Mouse (Mus musculus): ENCODE measurements around the gene Card11.

Gene Card11

DNA sequence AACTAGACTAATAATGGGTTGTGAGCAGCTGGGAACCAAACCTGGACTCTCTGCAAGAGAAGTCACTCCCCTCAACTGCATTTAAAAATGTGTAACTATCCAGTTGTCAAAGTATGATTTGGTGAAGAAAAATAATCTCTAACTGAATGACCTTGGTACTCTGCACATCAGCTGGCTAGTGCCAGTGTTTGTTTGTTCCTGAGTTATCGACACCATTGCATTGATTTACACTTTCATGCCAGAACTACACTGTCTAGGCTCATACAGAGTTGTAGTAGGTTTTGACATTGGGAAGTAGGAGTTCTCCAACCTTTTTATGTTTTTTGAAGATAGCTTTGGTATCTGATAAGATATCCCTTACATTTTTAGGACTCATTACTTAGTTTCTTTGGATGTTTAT is 81.9 kb downstream of the Card11 start:
- no peak for DNase-seq (ENCODE audit: low read depth)

DNA sequence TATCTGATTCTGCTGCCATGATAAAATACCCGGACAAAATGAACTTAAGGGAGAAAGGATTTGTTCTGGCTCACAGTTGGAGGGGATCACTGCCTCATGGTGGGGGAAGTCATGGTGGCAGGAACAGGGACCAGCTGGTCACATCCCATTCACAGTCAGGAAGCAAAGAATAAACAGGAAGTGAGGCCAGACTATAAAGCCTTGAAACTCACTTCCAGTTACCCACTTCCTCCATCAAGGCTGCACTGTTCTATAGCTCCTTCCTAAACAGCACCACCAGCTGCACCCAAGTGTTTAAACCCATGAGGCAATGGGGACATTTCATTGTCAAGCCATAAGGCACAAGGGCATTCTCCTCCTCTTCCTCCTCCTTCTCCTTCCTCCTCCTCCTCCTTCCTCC is 82.6 kb downstream of the Card11 start:
- DNase-seq (ENCODE audit: low read depth), result no peak

DNA sequence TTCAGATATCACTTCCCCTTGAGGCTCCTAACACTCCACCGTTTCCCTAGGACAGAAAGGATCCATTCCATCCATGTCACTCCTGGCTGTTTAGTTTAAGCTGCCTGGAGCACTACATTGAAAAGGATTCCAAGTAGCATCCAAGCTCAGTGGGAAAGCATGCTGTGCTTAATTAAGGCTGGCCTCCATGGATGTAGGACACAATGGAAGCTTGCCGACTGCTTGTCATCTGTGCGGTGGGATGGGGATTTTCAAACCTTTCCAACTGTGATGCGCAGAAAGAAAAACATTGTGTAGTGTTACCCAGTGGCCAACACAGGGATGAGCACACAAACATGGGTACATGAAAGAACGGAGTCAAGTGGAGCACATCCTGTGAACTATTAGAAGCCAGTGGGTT is 89.5 kb downstream of the Card11 start:
- no peak for DNase-seq (ENCODE audit: low read depth)

DNA sequence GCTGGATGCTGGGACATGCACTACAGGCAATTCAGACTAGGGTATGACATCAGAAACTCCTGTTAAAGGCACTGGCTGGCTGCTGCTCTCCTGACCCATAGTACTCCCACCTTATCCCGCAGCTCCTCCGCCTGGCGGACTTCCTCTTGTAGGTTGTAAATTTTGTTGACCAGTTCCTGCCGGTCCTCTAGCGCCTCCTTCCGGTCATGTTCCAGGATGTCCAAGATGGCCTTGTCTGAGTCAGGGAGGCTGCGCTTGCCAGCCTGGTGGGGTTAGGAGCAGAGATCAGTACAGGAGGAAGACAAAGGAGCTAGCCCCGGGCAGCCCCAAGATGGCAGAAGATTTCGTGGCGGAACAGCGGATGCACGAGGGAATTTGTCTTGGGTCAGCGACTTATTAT is 99.5 kb downstream of the Card11 start:
- no peak for DNase-seq (ENCODE audit: low read depth)

DNA sequence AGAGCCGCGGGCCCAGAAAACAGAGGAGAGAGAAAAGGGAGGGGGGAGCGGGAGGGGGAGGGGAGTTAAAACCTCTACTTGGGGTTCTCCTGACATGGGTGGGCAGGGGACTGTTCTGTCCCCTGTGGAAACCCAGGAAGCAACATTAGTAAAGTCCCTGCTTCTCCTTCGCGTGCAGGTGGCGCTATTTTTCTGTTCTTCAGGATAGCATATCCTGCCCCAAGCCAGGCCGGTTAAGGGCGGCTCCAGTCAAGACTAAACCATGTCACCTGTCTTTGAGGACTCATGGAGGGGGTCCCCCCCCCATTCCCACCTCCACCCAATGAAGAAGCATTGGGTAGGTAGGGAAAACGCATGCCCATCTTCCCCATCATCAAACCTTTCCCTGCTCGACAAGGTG is 109.3 kb downstream of the Card11 start:
- no peak for DNase-seq (ENCODE audit: low read depth)

DNA sequence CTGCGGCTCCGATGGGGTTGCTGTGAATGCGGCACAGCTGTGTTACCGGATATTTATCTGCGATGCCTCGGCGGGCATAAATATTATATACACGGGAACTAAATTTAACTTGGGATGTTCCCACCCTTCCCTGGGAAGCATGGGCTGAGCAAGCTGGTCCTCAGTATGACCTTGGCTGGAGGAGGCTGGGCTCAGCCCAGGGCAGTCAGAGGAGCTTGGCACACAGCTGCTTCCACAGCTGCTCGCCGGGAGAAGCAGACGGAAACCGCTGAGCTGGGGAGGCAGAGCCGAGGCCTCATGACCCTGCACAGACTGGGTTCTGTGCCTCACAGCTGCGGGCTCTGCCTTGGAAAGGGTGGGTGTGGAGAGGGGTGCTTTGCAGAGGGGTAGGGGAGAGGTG is 110.3 kb downstream of the Card11 start:
- no peak for DNase-seq (ENCODE audit: low read depth)

DNA sequence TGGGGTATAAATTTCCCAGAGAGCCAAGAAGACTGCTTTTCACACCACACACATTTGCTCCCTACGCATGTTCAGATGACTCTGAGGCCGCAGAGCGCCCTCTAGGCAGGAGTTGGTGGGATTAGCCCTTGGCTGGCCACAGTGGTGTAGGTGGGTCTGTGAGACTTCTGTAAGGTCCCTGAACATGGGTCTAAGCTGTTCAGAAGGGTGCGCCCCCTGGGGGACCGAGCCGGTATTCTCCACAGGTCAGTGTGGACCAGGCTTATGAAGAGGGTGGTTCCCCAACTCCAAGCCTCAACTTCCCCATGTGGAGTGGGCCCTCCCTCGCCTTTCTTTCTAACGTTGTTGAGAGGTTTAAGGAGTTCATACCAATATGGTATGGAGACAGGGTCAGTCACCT is 110.8 kb downstream of the Card11 start:
- DNase-seq (ENCODE audit: low read depth), result peak; percentile 11

DNA sequence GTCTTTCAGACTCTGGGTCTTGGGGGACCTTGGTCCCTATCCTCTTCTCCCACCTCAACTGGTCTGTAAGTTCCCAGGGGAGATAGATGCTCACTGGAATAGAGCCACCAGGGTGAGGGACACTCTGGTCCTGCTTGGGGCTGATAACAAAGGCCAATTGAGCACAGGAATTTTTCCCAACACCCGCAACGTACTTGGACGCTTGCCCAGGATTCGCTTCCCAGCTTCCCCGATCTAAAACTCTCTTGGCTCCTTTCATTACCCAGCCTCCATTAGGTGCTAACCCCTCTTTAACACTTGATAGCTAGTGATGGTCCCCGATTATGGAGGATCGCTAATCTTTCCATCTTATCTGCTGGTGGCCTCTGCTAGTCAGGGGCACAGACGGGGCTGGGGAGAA is 112.5 kb downstream of the Card11 start:
- DNase-seq (ENCODE audit: low read depth), result no peak

DNA sequence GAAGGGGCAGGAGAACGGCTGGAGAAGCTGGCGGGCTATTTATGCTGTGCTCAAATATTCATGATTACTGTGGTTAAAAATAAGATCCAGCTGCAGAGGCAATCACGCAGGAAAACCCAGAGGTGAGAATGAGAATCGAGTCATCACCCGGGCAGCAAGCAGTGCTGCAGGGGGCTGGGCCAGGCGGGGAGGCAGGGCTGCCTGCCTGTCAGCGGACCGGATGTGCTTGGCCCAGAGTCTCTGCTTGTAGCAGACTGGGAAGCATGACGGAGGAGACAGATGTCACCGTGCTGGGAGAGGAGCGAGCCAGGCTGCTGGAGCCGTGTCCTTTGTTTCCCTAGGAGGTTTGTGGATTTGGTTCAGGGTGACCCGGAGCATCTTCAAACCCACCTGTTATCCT is 115.4 kb downstream of the Card11 start:
- DNase-seq (ENCODE audit: low read depth), result no peak

DNA sequence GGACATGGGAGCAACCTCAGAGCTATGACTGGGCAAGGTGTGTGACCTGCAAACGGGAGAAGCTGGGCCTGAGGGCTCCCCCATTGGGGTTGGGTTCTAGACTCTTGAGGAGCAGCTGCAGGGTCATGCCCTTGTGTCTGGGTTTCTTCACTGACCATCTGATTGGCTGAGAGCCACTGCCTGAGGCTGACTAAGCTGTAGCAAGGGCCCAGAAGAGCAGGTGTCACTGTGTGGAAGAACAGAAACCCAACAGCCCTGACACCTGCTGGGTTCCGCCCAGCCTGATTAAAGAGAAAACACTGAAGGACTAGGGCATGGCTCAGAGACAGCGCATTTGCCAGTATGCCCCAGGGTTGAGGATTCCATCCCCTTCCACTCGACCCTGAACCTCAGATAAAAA is 118.0 kb downstream of the Card11 start:
- no peak for DNase-seq (ENCODE audit: low read depth)

DNA sequence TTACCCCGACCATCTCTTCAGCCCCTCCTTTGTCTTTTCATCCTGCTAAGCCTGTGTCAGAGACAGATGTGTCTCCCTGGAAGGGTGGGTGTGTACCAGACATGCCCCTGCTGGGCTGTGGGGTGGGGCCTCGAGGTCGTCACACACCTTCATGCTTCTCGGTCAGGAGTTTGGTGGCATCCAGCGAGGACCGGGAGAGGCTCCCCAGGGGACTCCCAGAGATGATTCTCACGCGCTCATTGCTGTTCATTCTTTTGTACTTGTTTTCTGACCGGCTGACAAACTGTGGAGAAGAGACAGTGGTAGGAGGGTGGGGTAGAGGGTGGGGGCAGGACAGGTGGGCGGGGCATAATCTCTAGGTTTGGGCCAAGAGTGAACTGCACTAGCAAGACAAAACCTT is 120.2 kb downstream of the Card11 start:
- DNase-seq (ENCODE audit: low read depth), result no peak

DNA sequence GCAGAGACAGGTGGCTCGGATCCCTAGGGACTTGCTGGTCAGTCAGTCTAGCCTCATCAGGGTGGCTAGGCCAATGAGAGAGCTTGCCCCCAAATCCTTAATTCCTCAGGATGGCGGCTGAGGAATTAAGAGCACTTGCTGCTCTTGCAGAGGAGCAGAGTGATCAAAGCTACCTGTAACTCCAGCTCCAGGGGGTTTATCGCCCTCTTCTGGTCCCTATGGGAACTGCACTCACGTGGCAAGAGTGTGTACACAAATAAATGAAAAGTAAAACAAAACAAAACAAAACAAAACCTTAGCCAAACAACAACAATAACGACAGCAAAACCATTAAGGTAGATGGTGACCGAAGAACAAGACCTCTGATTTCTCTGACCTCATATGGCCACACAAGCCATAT is 121.7 kb downstream of the Card11 start:
- no peak for DNase-seq (ENCODE audit: low read depth)

DNA sequence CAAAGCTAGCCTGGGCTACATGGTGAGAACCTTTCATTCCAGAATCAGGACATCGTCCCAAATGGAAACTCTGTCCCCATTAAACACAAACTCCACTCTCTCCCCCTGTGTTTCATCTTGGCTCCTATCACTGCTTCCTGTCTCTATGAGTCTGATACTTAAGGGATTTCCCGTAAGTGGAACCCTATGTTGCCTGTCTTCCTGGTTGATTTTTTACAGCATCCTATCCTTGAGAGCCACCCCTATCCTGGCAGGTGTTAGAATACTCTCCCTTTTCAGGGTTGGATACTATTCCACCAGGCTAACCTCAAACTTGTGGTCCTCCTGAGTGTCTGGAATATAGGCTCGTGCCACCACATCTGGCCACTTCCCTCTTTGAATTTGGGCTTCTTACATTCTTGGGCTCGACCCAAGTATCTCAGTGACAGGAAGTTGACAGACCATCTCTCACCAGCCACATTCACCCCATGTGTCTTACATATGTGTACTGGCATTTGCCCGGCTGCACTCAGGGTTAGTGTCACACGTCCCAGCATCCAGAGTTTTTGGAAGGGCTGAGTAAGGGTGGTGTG is 126.6 kb downstream of the Card11 start:
- no peak for DNase-seq (ENCODE audit: low read depth)

DNA sequence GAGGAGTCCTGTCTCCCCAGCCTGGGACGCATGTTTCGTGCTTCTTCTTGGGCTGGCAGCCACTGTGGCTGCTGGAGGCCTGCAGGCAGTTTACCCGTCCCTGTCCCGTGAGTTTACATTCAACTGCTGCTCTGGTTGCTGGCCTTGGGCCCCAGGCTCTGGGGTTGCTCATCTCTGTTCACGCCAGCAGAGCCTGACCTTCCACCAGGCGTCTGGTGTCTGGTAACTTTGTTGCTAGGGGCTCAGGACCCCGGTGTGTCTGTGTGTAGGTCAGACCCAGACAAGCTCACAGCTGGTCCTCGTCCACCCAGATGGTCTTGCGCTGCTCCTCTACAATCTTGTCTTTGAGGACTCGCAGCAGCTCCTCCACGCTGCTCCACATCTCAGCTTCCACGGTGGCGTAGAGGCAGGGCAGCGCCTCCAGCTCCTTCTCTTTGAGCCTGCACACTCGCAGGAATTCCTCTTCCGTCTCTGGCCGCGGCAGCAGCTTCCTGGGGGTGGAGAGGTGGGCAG is 127.3 kb downstream of the Card11 start:
- no peak for DNase-seq (ENCODE audit: low read depth)

DNA sequence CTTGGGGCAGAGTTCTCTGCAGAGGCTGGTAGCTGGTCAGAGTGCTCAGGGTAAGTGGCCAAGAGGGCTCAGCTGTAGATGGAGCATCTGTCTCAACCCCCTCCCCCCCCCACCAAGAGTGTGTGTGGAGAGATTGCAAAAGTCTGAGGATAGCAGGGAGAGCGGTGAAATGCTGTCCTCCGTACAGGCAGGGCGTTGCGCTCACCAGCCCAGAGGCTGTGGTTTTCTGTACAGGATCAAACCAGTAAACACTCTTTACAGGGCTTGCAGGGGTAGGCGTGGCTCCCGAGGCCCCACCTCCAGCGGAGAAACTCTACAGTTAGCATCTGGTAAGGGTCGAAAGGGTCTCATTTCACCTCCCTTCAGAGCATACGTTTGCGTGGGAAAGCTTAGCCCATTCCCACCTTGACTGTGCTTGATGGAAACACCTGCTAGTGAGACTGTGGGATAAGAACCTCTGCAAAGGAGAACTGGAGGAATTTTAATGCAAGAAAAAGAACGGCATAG is 127.8 kb downstream of the Card11 start:
- no peak for DNase-seq (ENCODE audit: low read depth)

DNA sequence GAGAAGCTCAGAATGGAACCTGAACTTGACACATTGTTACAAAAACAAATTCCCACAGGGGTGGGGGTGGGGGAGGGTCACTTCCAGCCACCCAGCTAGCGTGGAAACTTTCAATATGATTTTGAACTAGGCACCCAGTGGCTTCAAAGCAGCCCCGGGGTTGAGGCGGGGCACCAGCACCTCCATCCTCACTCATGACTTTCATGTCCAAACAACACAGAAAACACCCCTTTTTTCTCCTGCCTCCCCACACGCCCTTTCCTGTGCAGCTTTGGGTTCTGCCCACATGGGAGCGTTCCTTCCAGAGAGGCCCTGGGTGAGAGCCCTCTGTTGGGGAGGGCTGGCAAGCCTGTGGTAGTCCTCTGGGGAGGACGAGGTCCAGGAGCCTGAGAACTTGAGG is 129.1 kb downstream of the Card11 start:
- DNase-seq (ENCODE audit: low read depth), result no peak

DNA sequence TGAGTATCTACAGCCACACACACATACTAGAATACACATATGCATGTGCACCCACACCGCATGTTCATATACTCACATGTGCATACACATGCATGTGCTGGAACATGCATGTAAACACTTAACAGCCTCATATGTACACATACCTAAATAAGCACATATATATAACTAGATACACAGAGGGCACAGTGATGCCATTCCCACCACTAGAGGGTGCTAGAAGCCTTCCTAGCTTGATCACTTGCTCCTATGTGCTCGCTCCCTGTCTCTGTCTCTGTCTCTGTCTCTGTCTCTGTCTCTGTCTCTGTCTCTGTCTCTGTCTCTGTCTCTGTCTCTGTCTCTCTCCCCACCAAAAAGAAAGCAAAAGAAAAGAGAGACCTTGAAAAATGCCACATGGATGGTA is 131.3 kb downstream of the Card11 start:
- DNase-seq (ENCODE audit: low read depth), result peak; percentile 43

DNA sequence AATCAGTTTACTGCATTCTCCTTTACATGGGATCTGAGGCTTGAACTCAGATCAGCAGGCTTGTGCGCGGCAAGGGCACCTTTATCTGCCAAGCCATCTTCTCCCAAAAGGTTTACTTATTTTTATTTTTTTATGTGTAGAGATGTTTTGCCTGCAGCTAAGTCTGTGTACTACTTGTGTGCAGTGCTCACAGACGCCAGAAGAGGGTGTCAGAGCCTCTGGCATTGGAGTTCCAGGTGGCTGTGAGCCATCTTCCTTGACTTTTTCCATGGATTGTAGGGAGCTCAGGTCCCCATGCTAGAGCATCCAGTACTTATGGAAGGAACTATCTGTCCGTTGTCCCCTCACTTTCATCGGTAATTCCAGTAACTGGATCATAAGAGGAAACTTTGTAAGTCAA is 140.7 kb downstream of the Card11 start:
- DNase-seq (ENCODE audit: low read depth), result no peak

DNA sequence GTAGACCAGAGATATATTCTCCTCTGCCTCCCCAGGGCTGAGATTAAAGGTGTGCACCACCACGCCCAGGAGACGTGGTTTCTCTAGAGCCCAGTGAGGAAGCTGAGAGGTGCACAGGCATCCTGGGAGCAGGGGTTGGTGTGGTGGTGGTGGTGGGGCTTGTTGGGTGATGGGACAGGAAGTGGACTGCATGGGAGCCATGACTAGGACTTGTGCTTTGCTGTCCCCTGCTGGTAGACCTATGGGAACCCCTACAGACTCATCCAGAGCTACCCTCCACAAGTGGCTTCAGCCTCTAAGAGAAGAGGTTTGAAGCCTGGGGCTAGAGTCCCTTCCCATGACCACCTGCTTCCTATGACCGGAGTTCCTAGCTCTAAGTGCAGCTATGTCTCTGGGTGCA is 142.0 kb downstream of the Card11 start:
- no peak for DNase-seq (ENCODE audit: low read depth)

DNA sequence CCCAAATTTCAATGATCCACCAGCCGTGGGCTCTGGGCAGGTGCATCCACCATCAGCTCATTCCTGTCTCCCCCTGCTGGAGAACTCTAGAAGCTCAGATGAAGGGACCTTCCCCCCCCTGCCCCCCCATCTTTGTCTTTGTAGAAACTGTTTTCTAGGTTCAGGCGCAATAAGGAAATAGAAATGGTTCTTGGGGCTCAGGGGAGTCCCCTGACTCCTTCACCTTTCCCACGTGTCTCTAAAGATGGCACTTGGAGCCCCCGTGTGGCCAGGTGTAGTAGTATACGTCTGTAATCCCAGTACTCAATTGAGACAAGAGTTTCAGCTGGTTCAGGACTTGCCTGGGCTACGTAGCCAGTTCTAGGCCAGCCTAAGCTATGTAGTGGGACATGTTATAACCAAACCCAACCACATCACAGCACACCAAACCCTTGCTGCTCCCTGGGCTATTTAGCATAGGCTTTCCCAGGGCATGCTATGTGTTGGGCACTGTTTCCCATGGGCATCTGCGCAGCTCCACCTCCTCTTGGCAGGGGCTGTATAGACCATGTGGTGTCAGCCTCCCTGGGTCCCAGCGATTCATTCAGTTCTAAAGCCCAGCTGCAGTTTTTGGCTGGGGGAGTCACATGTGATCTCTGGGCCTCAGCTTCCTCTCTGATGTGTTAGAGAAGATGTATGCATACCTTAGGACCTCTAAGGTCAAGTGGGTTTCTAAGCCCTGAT is 142.8 kb downstream of the Card11 start:
- DNase-seq (ENCODE audit: low read depth), result no peak

DNA sequence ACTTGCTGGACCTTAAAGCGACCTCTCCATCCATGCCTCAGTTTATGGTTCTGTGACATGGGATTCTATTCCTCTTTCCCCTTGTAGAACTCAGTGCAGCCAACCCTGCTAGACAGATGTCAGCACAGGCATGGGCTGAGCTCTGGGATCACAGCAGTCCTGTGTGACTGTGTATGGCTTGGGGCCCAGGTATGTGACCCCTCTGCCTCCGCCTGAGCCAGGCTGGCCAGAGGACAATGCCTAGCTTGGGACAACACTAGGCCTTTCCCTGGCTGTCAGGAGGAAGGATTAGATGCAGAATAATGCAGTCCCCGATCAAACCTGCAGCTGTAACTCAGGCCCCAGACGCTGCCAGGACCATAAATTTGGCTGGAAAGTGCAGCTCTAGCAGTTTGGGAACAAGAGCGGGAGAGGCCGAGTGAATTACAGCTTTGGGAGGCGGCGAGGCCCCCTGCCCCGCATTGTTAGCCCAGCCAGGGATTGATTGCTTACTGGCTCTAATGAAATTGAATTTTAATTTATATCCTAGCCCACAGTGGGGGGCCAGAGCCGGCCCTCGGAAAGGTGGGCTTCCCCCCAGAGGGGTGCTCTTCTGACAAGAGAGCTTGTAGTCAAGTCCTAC is 144.4 kb downstream of the Card11 start:
- DNase-seq (ENCODE audit: low read depth), result no peak

DNA sequence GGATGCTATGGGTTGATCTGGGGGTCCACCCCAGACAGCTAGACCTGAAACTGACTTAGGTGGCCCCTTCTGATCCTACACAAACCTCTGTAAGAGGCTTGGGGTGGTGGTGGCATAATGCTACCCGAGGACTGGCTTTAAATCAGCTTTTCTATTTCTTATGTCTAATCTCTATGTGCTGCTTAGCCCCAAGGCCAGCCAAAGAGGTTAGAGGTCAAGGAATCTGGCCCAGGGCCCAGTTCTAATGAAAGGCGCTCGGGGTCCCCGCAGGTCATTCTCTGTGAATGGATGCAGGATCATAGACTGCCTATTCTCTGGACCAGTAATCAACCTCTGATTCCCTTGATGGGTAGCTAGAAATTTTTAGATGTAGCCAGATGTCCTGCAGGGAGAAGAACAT is 145.7 kb downstream of the Card11 start:
- DNase-seq (ENCODE audit: low read depth), result no peak

DNA sequence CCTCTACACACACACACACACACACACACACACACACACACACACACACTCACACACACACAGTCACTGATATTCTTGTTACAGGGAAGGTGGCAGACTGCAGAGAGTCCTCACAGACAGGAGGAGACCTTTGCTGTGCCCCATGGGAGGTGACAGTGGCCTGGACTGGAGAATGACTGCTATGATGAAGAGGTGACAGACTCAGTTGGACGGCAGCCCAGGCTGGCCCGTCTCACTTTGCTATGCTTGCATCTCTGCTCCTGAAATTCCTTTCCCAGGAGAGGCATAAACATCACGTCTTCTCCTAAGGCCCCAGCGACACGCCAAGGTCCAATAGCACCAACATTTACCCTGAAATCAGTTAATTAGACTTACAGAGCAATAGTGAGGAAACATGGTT is 146.7 kb downstream of the Card11 start:
- DNase-seq (ENCODE audit: low read depth), result no peak

Data from c-Kit-positive CD71-positive TER-119-negative erythroid progenitor cells, embryonic 14.5 days (primary cell).